Mouse (Mus musculus) heart, adult 18-20 months (tissue): ENCODE measurements around the gene Ttyh1. TPM values are rescaled to one million over a fixed set of nuclear protein-coding genes. Genes with fewer than 3 reads are reported as not detected.

ENCODE experiments used
- DNase-seq, 2 experiments: peaks; one replicate each; pipeline ENCODE4 v3.0.0; 2021 to 2022; ENCODE audit warnings: mixed read lengths in 1 of 2
- total RNA-seq, 2 experiments: library from RNA; stranded (reverse); gene quantifications; 2 replicates each; pipeline ENCODE4 v1.2.3; 2021

Ttyh1 gene
- total RNA-seq, 2 experiments from 2014 or later: 0.69 to 0.92 TPM

GRCm38 (mm10) chr7:4122783-4123182, 3.6 kb downstream of the Ttyh1 start:
- DNase-seq: no peak

GRCm38 (mm10) chr7:4123732-4124131, 4.5 kb downstream of the Ttyh1 start:
- DNase-seq: peak; percentile 57 to 71

- peak in 1 of 2 experiments; percentile 45 for DNase-seq
These were observed 5.1 kb downstream of the Ttyh1 start for GRCm38 (mm10) chr7:4124315-4124759.

- no peak for DNase-seq
These were observed 5.6 kb downstream of the Ttyh1 start for GRCm38 (mm10) chr7:4124856-4125255.

- no peak for DNase-seq
These were observed 6.1 kb downstream of the Ttyh1 start for GRCm38 (mm10) chr7:4125306-4125705.

GRCm38 (mm10) chr7:4126992-4127785, 8.0 kb downstream of the Ttyh1 start:
- DNase-seq: no peak

- no peak for DNase-seq
These were observed 8.7 kb downstream of the Ttyh1 start for GRCm38 (mm10) chr7:4127894-4128293.

- peak; percentile 77 to 85 for DNase-seq
These were observed 9.7 kb downstream of the Ttyh1 start for GRCm38 (mm10) chr7:4128860-4129259.

- DNase-seq: peak; percentile 73 to 90
These were observed 11.7 kb downstream of the Ttyh1 start for GRCm38 (mm10) chr7:4130686-4131452.

- DNase-seq: no peak
These were observed 12.8 kb downstream of the Ttyh1 start for GRCm38 (mm10) chr7:4131964-4132363.

GRCm38 (mm10) chr7:4132581-4132980, 13.4 kb downstream of the Ttyh1 start:
- no peak for DNase-seq

- DNase-seq: no peak
These were observed 13.8 kb downstream of the Ttyh1 start for GRCm38 (mm10) chr7:4132998-4133397.

GRCm38 (mm10) chr7:4134911-4135310, 15.7 kb downstream of the Ttyh1 start:
- no peak for DNase-seq

- DNase-seq: no peak
These were observed 17.2 kb downstream of the Ttyh1 start for GRCm38 (mm10) chr7:4136404-4136770.

GRCm38 (mm10) chr7:4136771-4137531, 17.7 kb downstream of the Ttyh1 start, which contains the start of gene Leng8:
Gene Leng8, plus strand, starts transcription at chr7:4137039.
- peak; percentile 99 to 100 for DNase-seq

- DNase-seq: no peak
These were observed 18.5 kb downstream of the Ttyh1 start for GRCm38 (mm10) chr7:4137746-4138145.

GRCm38 (mm10) chr7:4138181-4138580, 19.0 kb downstream of the Ttyh1 start:
- DNase-seq: no peak

GRCm38 (mm10) chr7:4138671-4139070, 19.5 kb downstream of the Ttyh1 start:
- no peak for DNase-seq

- DNase-seq: no peak
These were observed 20.2 kb downstream of the Ttyh1 start for GRCm38 (mm10) chr7:4139391-4139790.

- DNase-seq: no peak
These were observed 22.6 kb downstream of the Ttyh1 start for GRCm38 (mm10) chr7:4141648-4142325.

- no peak for DNase-seq
These were observed 23.7 kb downstream of the Ttyh1 start for GRCm38 (mm10) chr7:4142796-4143445.
